Mouse (Mus musculus) brain, embryonic 14.5 days (tissue): ENCODE data around the gene Zdhhc14.

ENCODE experiments used
- CTCF ChIP-seq: fragments of 200-500 bp; IDR thresholded peaks from 2 replicates; pipeline ENCODE4 v1.5.1; 2012; ENCODE audit warnings: inconsistent platforms, mild to moderate bottlenecking, moderate library complexity, borderline replicate concordance; ENCODE audit not compliant: insufficient read depth, insufficient read length; ENCODE audit errors: extremely low read depth
- POLR2A ChIP-seq: fragments of 200-500 bp; IDR thresholded peaks from 2 replicates; pipeline ENCODE4 v1.6.1; 2012; ENCODE audit warnings: mild to moderate bottlenecking, inconsistent platforms, borderline replicate concordance; ENCODE audit not compliant: poor library complexity, insufficient read depth, insufficient read length, severe bottlenecking; ENCODE audit errors: extremely low read depth

GRCm38 (mm10) chr17:5768164-5768705 is 275.9 kb downstream of the Zdhhc14 start:
- TF ChIP-seq CTCF (no peak), POLR2A (no peak)
